Mouse (Mus musculus) cerebellum, adult 2 months (tissue): ENCODE results near the gene Camsap3.

Experiments used
- CTCF ChIP-seq: fragments of 200-500 bp; IDR thresholded peaks from 2 replicates; pipeline ENCODE4 v1.5.1; 2011; ENCODE audit warnings: low read depth, mild to moderate bottlenecking, control low read depth, low read length, moderate library complexity, borderline replicate concordance; ENCODE audit not compliant: insufficient read depth
- POLR2A ChIP-seq: fragments of 200-500 bp; IDR thresholded peaks from 2 replicates; pipeline ENCODE4 v1.6.1; 2011; ENCODE audit warnings: low read length, control low read depth, borderline replicate concordance; ENCODE audit not compliant: insufficient read depth

- TF ChIP-seq CTCF = no peak
- TF ChIP-seq POLR2A = no peak
Measured at GRCm38 (mm10) chr8:3647561-3647960, 60.5 kb downstream of the Camsap3 start.
